Mouse (Mus musculus) CH12.LX (cell line): Measurements from ENCODE around the gene Prm2. TPM values are rescaled to one million over a fixed set of nuclear protein-coding genes. Genes with fewer than 3 reads are reported as not detected.
A peak's percentile ranks its signal among the peaks of the same experiment; 100 is the strongest.

Experiments used
- DNase-seq: peaks from one replicate; pipeline ENCODE4 v3.0.0-alpha.2; 2013; ENCODE audit errors: extremely low read depth
- H3K27ac ChIP-seq: 2 replicates; pipeline ENCODE4 v1.5.1; 2012; ENCODE audit warnings: low read depth, mild to moderate bottlenecking, control low read depth, moderate library complexity; ENCODE audit not compliant: insufficient read depth
- H3K27me3 ChIP-seq: replicated peaks from 2 replicates; pipeline ENCODE3; 2012; ENCODE audit warnings: inconsistent platforms
- H3K36me3 ChIP-seq, 2 experiments: replicated peaks in 1 of 2; 2 replicates each; pipeline versions ENCODE3 to v1.6.1; 2012; ENCODE audit warnings: inconsistent platforms in 1 of 2, low read length in 1 of 2, mild to moderate bottlenecking in 1 of 2, mixed read lengths in 1 of 2, moderate library complexity in 1 of 2; ENCODE audit not compliant: control insufficient read depth in 1 of 2, insufficient read depth in 1 of 2
- H3K4me1 ChIP-seq, 2 experiments: 2 replicates each; pipeline ENCODE4 v1.6.1; 2012; ENCODE audit warnings: inconsistent platforms in 1 of 2, moderate library complexity in 1 of 2; ENCODE audit not compliant: insufficient read depth in 2 of 2, control insufficient read depth in 1 of 2
- H3K4me2 ChIP-seq: 2 replicates; pipeline ENCODE4 v1.6.1; 2012; ENCODE audit warnings: low read depth, mild to moderate bottlenecking, control low read depth; ENCODE audit not compliant: poor library complexity, insufficient read depth, severe bottlenecking
- H3K4me3 ChIP-seq, 3 experiments: fragments of 150-350 bp in 1 of 3; sonication (generic) in 1 of 3; replicated peaks in 1 of 3; 2 replicates each; pipeline versions ENCODE3 to v1.5.1; 2011 to 2012; ENCODE audit warnings: low read depth in 2 of 3, low read length in 2 of 3, mild to moderate bottlenecking in 2 of 3, moderate library complexity in 2 of 3, control low read depth in 1 of 3, improper control_type of control experiment in 1 of 3, inconsistent platforms in 1 of 3, mixed read lengths in 1 of 3; ENCODE audit not compliant: poor library complexity in 1 of 3
- H3K79me2 ChIP-seq: replicated peaks from 2 replicates; pipeline ENCODE4 v1.6.1; 2012; ENCODE audit warnings: mild to moderate bottlenecking, moderate library complexity; ENCODE audit not compliant: control insufficient read depth, poor library complexity, insufficient read depth, severe bottlenecking; ENCODE audit errors: extremely low read depth
- H3K9ac ChIP-seq: 2 replicates; pipeline ENCODE4 v1.6.1; 2012; ENCODE audit warnings: low read depth, mild to moderate bottlenecking, control low read depth, moderate library complexity; ENCODE audit not compliant: insufficient read depth
- H3K9me3 ChIP-seq: replicated peaks from 2 replicates; pipeline ENCODE3; 2012; ENCODE audit warnings: low read length, inconsistent platforms, mixed read lengths
- ETS1 ChIP-seq: conservative IDR thresholded peaks from 2 replicates; pipeline ENCODE4 v1.6.1; 2012; ENCODE audit warnings: low read depth, mild to moderate bottlenecking, inconsistent platforms, low read length, improper control_type of control experiment, moderate library complexity
- JUN ChIP-seq: IDR thresholded peaks from 2 replicates; pipeline ENCODE4 v1.6.1; 2011; ENCODE audit warnings: low read depth, mild to moderate bottlenecking, low read length, improper control_type of control experiment, moderate library complexity; ENCODE audit not compliant: insufficient read depth
- MXI1 ChIP-seq: IDR thresholded peaks from 2 replicates; pipeline ENCODE4 v1.6.1; 2011; ENCODE audit warnings: mild to moderate bottlenecking, low read depth, low read length, improper control_type of control experiment
- MYC ChIP-seq: IDR thresholded peaks from 2 replicates; pipeline ENCODE4 v1.6.1; 2011; ENCODE audit warnings: low read depth, mild to moderate bottlenecking, improper control_type of control experiment, low read length
- PAX5 ChIP-seq: IDR thresholded peaks from 2 replicates; pipeline ENCODE4 v1.6.1; 2012; ENCODE audit warnings: low read length, inconsistent platforms, mixed read lengths
- POLR2A ChIP-seq: IDR thresholded peaks from 2 replicates; pipeline ENCODE4 v1.6.1; 2011; ENCODE audit warnings: low read depth, mild to moderate bottlenecking, improper control_type of control experiment, low read length
- SIN3A ChIP-seq: IDR thresholded peaks from 2 replicates; pipeline ENCODE4 v1.6.1; 2012; ENCODE audit warnings: low read length, improper control_type of control experiment, inconsistent platforms
- SMC3 ChIP-seq: IDR thresholded peaks from 2 replicates; pipeline ENCODE4 v1.6.1; 2011; ENCODE audit warnings: low read depth, low read length, improper control_type of control experiment
- TBP ChIP-seq: conservative IDR thresholded peaks from 2 replicates; pipeline ENCODE4 v1.6.1; 2011; ENCODE audit warnings: low read depth, low read length, improper control_type of control experiment
- TCF12 ChIP-seq: IDR thresholded peaks from 2 replicates; pipeline ENCODE4 v1.6.1; 2014; ENCODE audit warnings: low read depth, mild to moderate bottlenecking, inconsistent platforms, low read length, improper control_type of control experiment
- ZC3H11A ChIP-seq: IDR thresholded peaks from 2 replicates; pipeline ENCODE4 v1.6.1; 2012; ENCODE audit warnings: low read depth, mild to moderate bottlenecking, inconsistent platforms, low read length, improper control_type of control experiment
- ZMIZ1 ChIP-seq: IDR thresholded peaks from 2 replicates; pipeline ENCODE4 v1.6.1; 2012; ENCODE audit warnings: low read depth, mild to moderate bottlenecking, inconsistent platforms, low read length, improper control_type of control experiment
- dilution Hi-C: fragments of 300-500 bp; cut with MboI; formaldehyde crosslinking; loops from 2 replicates; pipeline ENCODE4 v1.14.3; 2020; ENCODE audit warnings: low sequenced_read_pairs; ENCODE audit not compliant: extremely low pct_unique_long_range_greater_than_20kb, extremely low pct_ligation_motif_present
- in situ Hi-C: fragments of 300-500 bp; cut with MboI; formaldehyde crosslinking; loops from 3 replicates; pipeline ENCODE4 v1.14.3; 2019; ENCODE audit warnings: low sequenced_read_pairs, low pct_ligation_motif_present, low pct_unique_long_range_greater_than_20kb, mixed read lengths
- polyA plus RNA-seq: library from polyadenylated mRNA; unstranded; fragments of >175 nt; gene quantifications from 2 replicates; pipeline ENCODE4 v1.2.1, GENCODE M21; 2012; ENCODE audit warnings: low read depth; ENCODE audit not compliant: insufficient read length
- total RNA-seq, 2 experiments: library from RNA; depleted of rRNA; stranded (reverse); fragments of 300-350 nt in 1 of 2; fragments of >200 nt in 1 of 2; gene quantifications; 2 replicates each; pipeline ENCODE4 v1.2.3; 2012 to 2014

Gene Prm2
- not detected in 2 replicates for total RNA-seq (2012; rRNA removed)
- not detected in 2 replicates for total RNA-seq (2014; rRNA removed)
- polyA plus RNA-seq: not detected in 2 replicates

GRCm38 (mm10) chr16:10796034-10796433 is at the start of gene Prm2:
TSS of gene Prm2 (minus strand) at chr16:10796134.
- DNase-seq: no peak
- Histone ChIP-seq H3K36me3 (no peaks in the 10 kb centered on the region), H3K4me1 (peaks cover 0 to 2% of the 10 kb centered on the region in 2 experiments; a peak in 1 of 4 replicates), H3K4me2 (no peak within 1 kb of the TSS), H3K4me3 (no peak within 1 kb of the TSS), H3K9me3 (no peaks in the 10 kb centered on the region), H3K27me3 (no peaks in the 10 kb centered on the region), H3K27ac (no peak within 1 kb of the TSS), H3K79me2 (no peaks in the 10 kb centered on the region), H3K9ac (no peak within 1 kb of the TSS)
- TF ChIP-seq ZC3H11A (no peak), POLR2A (no peak), ZMIZ1 (no peak), TBP (no peak), SIN3A (no peak), MYC (no peak), PAX5 (no peak), ETS1 (no peak), SMC3 (no peak), TCF12 (no peak)
- dilution Hi-C loops: no loop called here
- in situ Hi-C loops: no loop called here

- H3K79me2 ChIP-seq: no peaks in the 10 kb centered on the region
- dilution Hi-C loops: no loop called here
- H3K9ac ChIP-seq: peak overlapping the region; percentile 37
- H3K4me2 ChIP-seq: peak overlapping the region; percentile 41
- TF ChIP-seq JUN (0 out of 2 replicates have a peak, but pooled peaks have one; percentile 7), MXI1 (0 out of 2 replicates have a peak, but pooled peaks have one; percentile 8), MYC (no peak)
- in situ Hi-C loops: loop anchor here (5.0 kb wide), 1 partner anchor 182 kb away; no protein-coding TSS in a partner anchor
- H3K9me3 ChIP-seq: no peaks in the 10 kb centered on the region
- no peak overlapping the region for H3K27ac ChIP-seq
- H3K27me3 ChIP-seq: no peaks in the 10 kb centered on the region
- DNase-seq: no peak
- no peak overlapping the region for H3K4me3 ChIP-seq
- H3K4me1 ChIP-seq: peaks cover 10 to 47% of the 10 kb centered on the region in 2 experiments
- peaks cover 8 to 41% of the 10 kb centered on the region in 2 experiments for H3K36me3 ChIP-seq
Observed at GRCm38 (mm10) chr16:10844319-10844670, 48.4 kb upstream of the Prm2 start.
